Comparison of ENCODE assay signal across 20 mouse cellular contexts in genomic region chr7:144229421-144229820, GRCm38 (mm10).
"Had no signal": no experiment of that assay in that cellular context is flagged by ENCODE, and none has a peak within 500 bp of the region (broad histone marks: within the 10 kb centered on the region; RNA-seq: fewer than 3 reads in every experiment).

No protein-coding gene starts in this region.

- H3K9me3 ChIP-seq: kidney, embryonic 15.5 days; limb, embryonic 15.5 days; midbrain, embryonic 12.5 days; midbrain, embryonic 15.5 days had no signal

- H3K4me2 ChIP-seq: kidney, embryonic 15.5 days; limb, embryonic 15.5 days; liver, embryonic 11.5 days; lung, embryonic 14.5 days; midbrain, embryonic 12.5 days; midbrain, embryonic 15.5 days had no signal

- ATAC-seq: intestine, embryonic 16.5 days; liver, postnatal 0 days; lung, postnatal 0 days; midbrain, embryonic 15.5 days had no signal

- DNase-seq: kidney, adult 18-20 months; kidney, postnatal 10 days; kidney, postnatal 36 days; layer of hippocampus, postnatal 36 days; liver, postnatal 0 days; lung, embryonic 14.5 days; right cerebral cortex, adult 18-20 months; right cerebral cortex, postnatal 14 days; right cerebral cortex, postnatal 4 days; thymus, postnatal 36 days had no signal

- H3K4me3 ChIP-seq: kidney, embryonic 15.5 days; left cerebral cortex, adult 2 months; limb, embryonic 15.5 days; midbrain, embryonic 12.5 days; midbrain, embryonic 15.5 days had no signal

- H3K27me3 ChIP-seq: kidney, embryonic 15.5 days; limb, embryonic 15.5 days; midbrain, embryonic 15.5 days had no signal

- H3K27ac ChIP-seq: kidney, embryonic 15.5 days; left cerebral cortex, adult 2 months; limb, embryonic 15.5 days; liver, embryonic 14.5 days; macrophage; midbrain, embryonic 12.5 days; midbrain, embryonic 15.5 days had no signal

- H3K4me1 ChIP-seq: limb, embryonic 15.5 days had no signal

- H3K9ac ChIP-seq: kidney, embryonic 15.5 days; limb, embryonic 15.5 days; liver, embryonic 14.5 days; liver, postnatal 0 days; lung, embryonic 14.5 days; midbrain, embryonic 12.5 days; midbrain, embryonic 15.5 days had no signal

- H3K36me3 ChIP-seq: kidney, embryonic 15.5 days; limb, embryonic 15.5 days; midbrain, embryonic 12.5 days; midbrain, embryonic 15.5 days had no signal
